Mouse (Mus musculus) CD4-positive naive resting alpha-beta T cell, adult 76 days (primary cell): ENCODE results near the gene Dlgap4. TPM values are rescaled to one million over a fixed set of nuclear protein-coding genes. Genes with fewer than 3 reads are reported as not detected.

ENCODE experiments used
- total RNA-seq: library from RNA; stranded (reverse); gene quantifications from one replicate; pipeline ENCODE4 v1.2.4, GENCODE M21; 2023

Dlgap4 gene
- total RNA-seq, result 74.0 TPM

DNA sequence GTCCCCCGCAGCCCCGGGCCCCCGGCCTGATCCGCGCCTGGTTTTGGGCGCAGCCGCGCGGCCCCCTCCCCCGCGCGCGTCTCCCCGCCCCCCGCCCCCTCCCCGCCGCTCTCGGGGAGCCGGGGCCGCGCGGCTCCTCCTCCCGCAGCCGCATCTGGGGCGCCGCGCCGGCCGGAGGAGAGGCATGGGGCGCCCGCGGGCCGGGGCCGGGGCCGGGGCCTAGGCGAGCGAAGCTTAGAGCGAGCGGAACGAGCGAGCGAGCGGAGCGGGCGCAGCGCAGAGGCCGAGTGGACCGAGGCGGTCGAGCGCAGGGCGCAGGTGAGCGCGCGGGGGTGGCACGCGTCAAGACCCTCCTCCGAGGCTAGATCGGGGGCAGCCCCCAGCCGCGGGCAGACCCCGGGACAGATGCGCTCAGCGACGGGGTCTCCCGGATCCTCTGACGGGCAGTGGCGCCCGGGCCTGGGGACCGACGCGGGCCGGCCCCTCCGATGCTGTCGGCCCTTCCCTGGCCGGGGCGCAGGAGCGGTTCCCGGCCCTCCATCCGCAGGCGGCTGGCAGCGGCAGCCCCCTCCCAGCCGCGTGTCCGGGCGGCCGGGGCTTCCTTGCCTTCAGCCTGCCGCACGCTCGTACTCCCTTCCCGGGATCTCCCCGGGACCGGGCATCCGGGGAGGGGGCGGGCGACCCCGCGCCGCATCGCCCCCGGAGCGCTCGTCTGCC lies at the start of gene Dlgap4:
Dlgap4 (plus strand) TSS at position 165 of the 717 bp plus-strand sequence.

DNA sequence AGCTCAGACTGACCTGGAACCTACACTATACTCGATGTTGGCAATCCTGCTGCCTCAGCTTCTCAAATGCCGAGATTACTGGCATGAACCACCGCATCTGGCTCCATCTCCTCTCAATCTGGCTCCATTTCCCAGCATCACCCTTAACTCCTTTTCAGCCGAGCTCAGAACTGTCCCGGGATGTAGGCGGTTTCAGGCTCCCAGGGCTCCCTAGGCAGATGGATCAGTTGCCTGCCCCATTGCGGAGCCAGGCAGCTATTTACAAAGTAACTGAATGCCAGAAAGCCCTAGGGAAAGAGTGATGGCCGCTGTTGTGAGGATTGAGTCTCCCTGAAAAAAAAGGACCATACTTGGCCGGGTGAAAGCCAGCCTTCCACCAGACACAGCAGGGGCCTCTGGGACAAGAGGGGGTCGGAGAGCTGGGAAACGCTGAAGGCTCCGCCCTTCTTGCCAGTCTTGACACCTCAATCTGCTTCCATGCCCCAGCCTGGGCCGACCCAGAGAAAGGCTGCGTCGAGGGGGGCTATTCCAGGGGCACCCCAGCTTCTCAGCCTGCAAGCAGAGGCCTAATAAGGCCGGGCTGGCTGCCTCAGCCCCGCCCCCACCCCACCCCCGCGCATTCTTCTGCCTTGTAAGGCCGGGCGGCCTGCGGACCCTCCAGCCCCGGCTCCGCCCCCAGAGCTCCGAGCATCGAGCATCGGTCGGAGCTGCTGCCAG lies 161.4 kb downstream of the Dlgap4 start, which contains the start of gene Myl9:
Myl9 (plus strand) TSS at position 683 of the 717 bp plus-strand sequence.

Other genes with a start within 250 kb of the Dlgap4 start
- gene Epb41l1, start 192.8 kb upstream of the Dlgap4 start, total RNA-seq, result 11.9 TPM
- 38.7 TPM for gene Aar2, start 66.1 kb upstream of the Dlgap4 start, total RNA-seq
- gene Myl9, start 161.7 kb downstream of the Dlgap4 start, total RNA-seq, result 1.0 TPM
- 84.0 TPM for gene Tgif2, start 226.3 kb downstream of the Dlgap4 start, total RNA-seq
- gene 4930518I15Rik, start 244.2 kb downstream of the Dlgap4 start, total RNA-seq, result 3.7 TPM
- gene Rab5if, start 249.4 kb downstream of the Dlgap4 start, total RNA-seq, result 47.5 TPM